Mouse (Mus musculus): ENCODE measurements at regions not wholly inside any gene's neighbourhood (a gene's known extent, or its start where the extent isn't known, plus 50 kb on each side); places are given as distances from the start of the nearest gene placed in this dataset.
A peak's percentile ranks its signal among the peaks of the same experiment; 100 is the strongest.

GRCm38 (mm10) chr13:85498696-85499095 is 209.8 kb upstream of the Rasa1 start:
- WGBS = 69% methylated on average over 2 of the region's 2 CpGs
- Histone ChIP-seq H3K4me3 (no peak overlapping the region), H3K9me3 (no peaks in the 10 kb centered on the region), H3K27me3 (replicated peaks) (no peaks in the 10 kb centered on the region), H3K4me2 (no peak overlapping the region), H3K27ac (replicated peaks) (no peak overlapping the region), H3K36me3 (no peaks in the 10 kb centered on the region), H3K4me1 (no peaks in the 10 kb centered on the region), H3K9ac (no peak overlapping the region)
- ATAC-seq (ENCODE audit: extremely low read depth, insufficient number of reproducible peaks, low FRiP score, low TSS enrichment) = no peak

- Histone ChIP-seq H3K27me3 (replicated peaks) (no peaks in the 10 kb centered on the region), H3K36me3 (no peaks in the 10 kb centered on the region), H3K4me3 (no peak overlapping the region), H3K27ac (replicated peaks) (no peak overlapping the region), H3K4me2 (no peak overlapping the region), H3K9me3 (no peaks in the 10 kb centered on the region; the same call in 1 of the 2 replicates), H3K9ac (no peak overlapping the region), H3K4me1 (no peaks in the 10 kb centered on the region)
- ATAC-seq (ENCODE audit: extremely low read depth, insufficient number of reproducible peaks, low FRiP score, low TSS enrichment) = no peak
- 52% methylated on average over 3 of the region's 3 CpGs for WGBS
These were observed 195.9 kb upstream of the Rasa1 start for GRCm38 (mm10) chr13:85484790-85485189.

- no peaks in the 10 kb centered on the region for H3K27me3 ChIP-seq (replicated peaks)
- no peaks in the 10 kb centered on the region; the same call in 1 of the 2 replicates for H3K9me3 ChIP-seq
- no peak for ATAC-seq (ENCODE audit: extremely low read depth, insufficient number of reproducible peaks, low FRiP score, low TSS enrichment)
- H3K4me2 ChIP-seq = no peak overlapping the region
- no peak overlapping the region for H3K27ac ChIP-seq (replicated peaks)
- no peaks in the 10 kb centered on the region for H3K36me3 ChIP-seq
- no peak overlapping the region for H3K4me3 ChIP-seq
- H3K9ac ChIP-seq = no peak overlapping the region
- H3K4me1 ChIP-seq = no peaks in the 10 kb centered on the region
These were observed 194.4 kb upstream of the Rasa1 start for GRCm38 (mm10) chr13:85483348-85483747.

- WGBS = 55% methylated on average over 2 of the region's 2 CpGs
These were observed 190.5 kb upstream of the Rasa1 start for GRCm38 (mm10) chr13:85479405-85479804.

GRCm38 (mm10) chr13:85476274-85476846 is 187.4 kb upstream of the Rasa1 start:
- no peak overlapping the region for H3K27ac ChIP-seq (replicated peaks)
- ATAC-seq (ENCODE audit: extremely low read depth, insufficient number of reproducible peaks, low FRiP score, low TSS enrichment) = no peak; the same call in 1 of the 2 replicates

More at GRCm38 (mm10) chr13:85479405-85479804, 190.5 kb upstream of the Rasa1 start:
- H3K9ac ChIP-seq = no peak overlapping the region
- no peak for ATAC-seq (ENCODE audit: extremely low read depth, insufficient number of reproducible peaks, low FRiP score, low TSS enrichment)
- peaks cover 8% of the 10 kb centered on the region for H3K4me1 ChIP-seq
- no peaks in the 10 kb centered on the region for H3K36me3 ChIP-seq
- no peak overlapping the region for H3K27ac ChIP-seq (replicated peaks)
- no peak overlapping the region for H3K4me3 ChIP-seq
- no peak overlapping the region for H3K4me2 ChIP-seq
- H3K9me3 ChIP-seq = no peaks in the 10 kb centered on the region; the same call in 1 of the 2 replicates
- no peaks in the 10 kb centered on the region for H3K27me3 ChIP-seq (replicated peaks)

GRCm38 (mm10) chr13:85471340-85471739 is 182.4 kb upstream of the Rasa1 start:
- no peak overlapping the region for H3K27ac ChIP-seq (replicated peaks)
- H3K9ac ChIP-seq = no peak overlapping the region
- H3K36me3 ChIP-seq = no peaks in the 10 kb centered on the region
- WGBS = 83% methylated on average over 5 of the region's 5 CpGs
- H3K4me1 ChIP-seq = peaks cover 6% of the 10 kb centered on the region
- H3K4me2 ChIP-seq = no peak overlapping the region
- ATAC-seq (ENCODE audit: extremely low read depth, insufficient number of reproducible peaks, low FRiP score, low TSS enrichment) = no peak
- H3K4me3 ChIP-seq = no peak overlapping the region
- H3K27me3 ChIP-seq (replicated peaks) = no peaks in the 10 kb centered on the region
- no peaks in the 10 kb centered on the region for H3K9me3 ChIP-seq

More at GRCm38 (mm10) chr13:85476274-85476846, 187.4 kb upstream of the Rasa1 start:
- no peak overlapping the region for H3K9ac ChIP-seq
- H3K4me2 ChIP-seq = no peak overlapping the region
- no peaks in the 10 kb centered on the region for H3K36me3 ChIP-seq
- no peak overlapping the region for H3K4me3 ChIP-seq
- H3K9me3 ChIP-seq = no peaks in the 10 kb centered on the region; the same call in 1 of the 2 replicates
- no peaks in the 10 kb centered on the region for H3K27me3 ChIP-seq (replicated peaks)
- WGBS = 25% methylated on average over 4 of the region's 4 CpGs
- H3K4me1 ChIP-seq = peaks cover 8% of the 10 kb centered on the region

- Histone ChIP-seq H3K4me2 (no peak overlapping the region), H3K4me3 (no peak overlapping the region), H3K4me1 (no peaks in the 10 kb centered on the region), H3K27ac (replicated peaks) (no peak overlapping the region), H3K36me3 (no peaks in the 10 kb centered on the region), H3K27me3 (replicated peaks) (no peaks in the 10 kb centered on the region), H3K9ac (no peak overlapping the region), H3K9me3 (no peaks in the 10 kb centered on the region)
- WGBS = 69% methylated on average over 3 of the region's 3 CpGs
- no peak for ATAC-seq (ENCODE audit: extremely low read depth, insufficient number of reproducible peaks, low FRiP score, low TSS enrichment)
These were observed 170.5 kb upstream of the Rasa1 start for GRCm38 (mm10) chr13:85459387-85459786.

GRCm38 (mm10) chr13:85458611-85459010 is 169.7 kb upstream of the Rasa1 start:
- H3K9ac ChIP-seq = no peak overlapping the region
- H3K36me3 ChIP-seq = no peaks in the 10 kb centered on the region
- no peak overlapping the region for H3K4me3 ChIP-seq
- no peaks in the 10 kb centered on the region for H3K4me1 ChIP-seq
- no peak for ATAC-seq (ENCODE audit: extremely low read depth, insufficient number of reproducible peaks, low FRiP score, low TSS enrichment)
- H3K27me3 ChIP-seq (replicated peaks) = no peaks in the 10 kb centered on the region
- no peak overlapping the region for H3K27ac ChIP-seq (replicated peaks)
- no peak overlapping the region for H3K4me2 ChIP-seq
- no peaks in the 10 kb centered on the region for H3K9me3 ChIP-seq

GRCm38 (mm10) chr13:85439581-85439980 is 150.7 kb upstream of the Rasa1 start:
- peaks cover 32% of the 10 kb centered on the region for H3K4me1 ChIP-seq

GRCm38 (mm10) chr13:85437875-85438274 is 148.9 kb upstream of the Rasa1 start:
- Histone ChIP-seq H3K4me2 (peak overlapping the region; percentile 0; the same call in 1 of the 2 replicates), H3K4me1 (peaks cover 24% of the 10 kb centered on the region), H3K27me3 (replicated peaks) (no peaks in the 10 kb centered on the region), H3K36me3 (no peaks in the 10 kb centered on the region), H3K9me3 (no peaks in the 10 kb centered on the region), H3K4me3 (no peak overlapping the region), H3K9ac (no peak overlapping the region), H3K27ac (replicated peaks) (peak overlapping the region; percentile 70)
- no peak for ATAC-seq (ENCODE audit: extremely low read depth, insufficient number of reproducible peaks, low FRiP score, low TSS enrichment)

More at GRCm38 (mm10) chr13:85439581-85439980, 150.7 kb upstream of the Rasa1 start:
- Histone ChIP-seq H3K4me3 (no peak overlapping the region), H3K27ac (replicated peaks) (peak overlapping the region; percentile 12; the same call in 1 of the 2 replicates), H3K9ac (no peak overlapping the region), H3K36me3 (no peaks in the 10 kb centered on the region), H3K9me3 (no peaks in the 10 kb centered on the region), H3K4me2 (no peak overlapping the region), H3K27me3 (replicated peaks) (no peaks in the 10 kb centered on the region)
- no peak for ATAC-seq (ENCODE audit: extremely low read depth, insufficient number of reproducible peaks, low FRiP score, low TSS enrichment)
- 89% methylated on average over 1 of the region's 1 CpGs for WGBS

GRCm38 (mm10) chr13:85437009-85437408 is 148.1 kb upstream of the Rasa1 start:
- peak overlapping the region; percentile 70; the same call in 1 of the 2 replicates for H3K27ac ChIP-seq (replicated peaks)

GRCm38 (mm10) chr13:85436254-85436653 is 147.3 kb upstream of the Rasa1 start:
- Histone ChIP-seq H3K9ac (no peak overlapping the region), H3K4me3 (no peak overlapping the region), H3K36me3 (no peaks in the 10 kb centered on the region), H3K27me3 (replicated peaks) (no peaks in the 10 kb centered on the region), H3K9me3 (no peaks in the 10 kb centered on the region), H3K27ac (replicated peaks) (no peak overlapping the region), H3K4me1 (peaks cover 24% of the 10 kb centered on the region), H3K4me2 (no peak overlapping the region)
- no peak for ATAC-seq (ENCODE audit: extremely low read depth, insufficient number of reproducible peaks, low FRiP score, low TSS enrichment)
- WGBS = 68% methylated on average over 1 of the region's 1 CpGs

More at GRCm38 (mm10) chr13:85437009-85437408, 148.1 kb upstream of the Rasa1 start:
- Histone ChIP-seq H3K36me3 (no peaks in the 10 kb centered on the region), H3K4me2 (no peak overlapping the region), H3K4me3 (no peak overlapping the region), H3K4me1 (peaks cover 24% of the 10 kb centered on the region), H3K9me3 (no peaks in the 10 kb centered on the region), H3K27me3 (replicated peaks) (no peaks in the 10 kb centered on the region), H3K9ac (no peak overlapping the region)
- 79% methylated on average over 4 of the region's 4 CpGs for WGBS
- ATAC-seq (ENCODE audit: extremely low read depth, insufficient number of reproducible peaks, low FRiP score, low TSS enrichment) = no peak
